Mouse (Mus musculus): ENCODE data around the gene Trim38.
A peak's percentile ranks its signal among the peaks of the same experiment; 100 is the strongest.
"Not testable (repeated sequence)": the region's sequence is repeated elsewhere in the genome, so short reads cannot be mapped to it uniquely, and the experiment has no call there.

- TF ChIP-seq HCFC1 (IDR thresholded peaks at IDR 0.05; ENCODE audit: borderline replicate concordance, insufficient read depth, low read length); MAFK (IDR thresholded peaks at IDR 0.05; ENCODE audit: insufficient read depth, low read depth, low read length); ZNF384 (IDR thresholded peaks at IDR 0.05; ENCODE audit: low read depth, low read length): not testable (repeated sequence)
- TF ChIP-seq CHD2 (IDR thresholded peaks at IDR 0.05; ENCODE audit: low read depth, low read length): 0 out of 2 replicates have a peak, but pooled peaks have one; percentile 39
These were observed 17.5 kb upstream of the Trim38 start, which contains the start of gene Hist1h3b for GRCm38 (mm10) chr13:23752067-23752741.

All from ES-E14 (cell line).